In the genomic region with DNA sequence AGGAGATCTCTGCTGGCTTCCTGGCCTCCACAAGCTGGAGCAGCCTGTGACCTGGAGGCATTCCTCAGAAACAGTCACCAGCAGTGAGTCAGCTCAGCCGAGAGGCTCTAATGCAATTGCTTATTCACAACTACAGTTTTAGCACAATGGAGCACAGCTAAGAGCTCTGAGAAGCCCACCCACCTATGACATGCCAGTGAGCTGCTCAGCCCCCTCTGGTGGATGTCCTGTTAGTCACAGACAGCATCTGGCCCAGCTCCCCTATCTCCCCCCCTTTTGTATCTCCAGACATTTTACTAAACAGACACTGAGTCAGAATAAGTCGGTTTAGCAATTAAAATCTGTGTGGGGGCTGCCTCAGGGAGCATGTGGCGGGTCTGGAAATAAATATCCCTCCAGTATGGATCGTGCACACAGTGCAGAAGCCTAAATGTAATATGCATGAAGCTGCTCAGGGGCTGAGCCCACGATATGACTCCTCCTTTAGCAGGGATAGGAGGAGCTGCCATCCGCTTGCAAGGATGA, we compare ENCODE assay signal across 8 mouse cellular contexts.
DNase-seq lines count a peak whose midpoint lies in the region; ATAC-seq and TF ChIP-seq lines count a peak whose summit lies in the region.

No protein-coding gene starts in this region.

- 55% methylated on average over 6 of the region's 6 CpGs for WGBS in liver, postnatal 0 days (ENCODE audit: insufficient replicate concordance)
- WGBS in liver, embryonic 11.5 days = 47% methylated on average over 6 of the region's 6 CpGs
- WGBS in embryonic facial prominence, embryonic 12.5 days = 32% methylated on average over 6 of the region's 6 CpGs
- WGBS in intestine, embryonic 14.5 days = 22% methylated on average over 6 of the region's 6 CpGs

- no peaks in the 10 kb centered on the region for H3K36me3 ChIP-seq in liver, postnatal 0 days (replicated peaks; ENCODE audit: insufficient read depth, low read length)
- H3K36me3 ChIP-seq in liver, embryonic 11.5 days (ENCODE audit: control insufficient read depth, insufficient read depth, low read length) = no peaks in the 10 kb centered on the region
- no peaks in the 10 kb centered on the region for H3K36me3 ChIP-seq in embryonic facial prominence, embryonic 12.5 days
- no peaks in the 10 kb centered on the region for H3K36me3 ChIP-seq in intestine, embryonic 14.5 days (ENCODE audit: control insufficient read depth, insufficient read depth, low read length)

- no peak for ATAC-seq in liver, postnatal 0 days
- ATAC-seq in liver, embryonic 11.5 days (replicated peaks; ENCODE audit: low FRiP score) = no peak
- 0 out of 2 replicates have a peak, but pooled peaks have one; percentile 64 for ATAC-seq in embryonic facial prominence, embryonic 12.5 days (ENCODE audit: insufficient number of reproducible peaks, insufficient read depth, low FRiP score, low TSS enrichment)
- no peak for ATAC-seq in intestine, embryonic 14.5 days (replicated peaks; ENCODE audit: low FRiP score, low TSS enrichment, low read depth)

- no peaks in the 10 kb centered on the region for H3K4me1 ChIP-seq in liver, postnatal 0 days (ENCODE audit: insufficient read depth)
- no peaks in the 10 kb centered on the region; the same call in 1 of the 2 replicates for H3K4me1 ChIP-seq in liver, embryonic 11.5 days (replicated peaks; ENCODE audit: control insufficient read depth, insufficient read depth, low read length)
- peaks cover 14% of the 10 kb centered on the region; the same call in 1 of the 2 replicates for H3K4me1 ChIP-seq in embryonic facial prominence, embryonic 12.5 days
- H3K4me1 ChIP-seq in intestine, embryonic 14.5 days (replicated peaks; ENCODE audit: control insufficient read depth, insufficient read depth, low read length) = peaks cover 3% of the 10 kb centered on the region; the same call in 1 of the 2 replicates

- TF ChIP-seq CTCF in liver, postnatal 0 days (IDR thresholded peaks at IDR 0.05; ENCODE audit: low read depth) = 0 out of 2 replicates have a peak, but pooled peaks have one; percentile 2

- no peak overlapping the region for H3K4me2 ChIP-seq in liver, postnatal 0 days (ENCODE audit: low read depth, low read length)
- H3K4me2 ChIP-seq in liver, embryonic 11.5 days = no peak overlapping the region
- no peak overlapping the region for H3K4me2 ChIP-seq in embryonic facial prominence, embryonic 12.5 days (replicated peaks)
- peak overlapping the region; percentile 13; the same call in 1 of the 2 replicates for H3K4me2 ChIP-seq in intestine, embryonic 14.5 days (ENCODE audit: low read length)

- no peak for DNase-seq in liver, postnatal 0 days
- no peak for DNase-seq in liver, embryonic 11.5 days (ENCODE audit: low spot score)
- DNase-seq in intestine, embryonic 14.5 days (ENCODE audit: low spot score) = peak; percentile 62
- peak; percentile 61 for DNase-seq in mesoderm, embryonic 11.5 days (ENCODE audit: low read depth, low spot score)
- peak; percentile 97 for DNase-seq in telencephalon, adult 2 months (ENCODE audit: low read depth, low spot score)
- DNase-seq in natural killer cell, adult 2 months (ENCODE audit: low spot score in 2 of 2) = no peak
- no peak for DNase-seq in cerebellum, adult 9-10 months

- H3K27ac ChIP-seq in liver, postnatal 0 days (ENCODE audit: low read depth) = no peak overlapping the region
- no peak overlapping the region for H3K27ac ChIP-seq in liver, embryonic 11.5 days (ENCODE audit: low read depth, low read length)
- H3K27ac ChIP-seq in embryonic facial prominence, embryonic 12.5 days = 0 out of 2 replicates have a peak overlapping the region, but pooled peaks have one; percentile 20
- H3K27ac ChIP-seq in intestine, embryonic 14.5 days (ENCODE audit: low read depth) = no peak overlapping the region

- TF ChIP-seq EP300 in liver, postnatal 0 days (IDR thresholded peaks at IDR 0.05; ENCODE audit: low read depth) = no peak

- H3K9me3 ChIP-seq in liver, postnatal 0 days (ENCODE audit: low read length) = no peaks in the 10 kb centered on the region
- H3K9me3 ChIP-seq in liver, embryonic 11.5 days (ENCODE audit: control insufficient read depth, low read length) = no peaks in the 10 kb centered on the region
- no peaks in the 10 kb centered on the region for H3K9me3 ChIP-seq in embryonic facial prominence, embryonic 12.5 days
- H3K9me3 ChIP-seq in intestine, embryonic 14.5 days (ENCODE audit: control insufficient read depth, low read length) = no peaks in the 10 kb centered on the region

- no peak overlapping the region for H3K9ac ChIP-seq in liver, postnatal 0 days (replicated peaks)
- H3K9ac ChIP-seq in liver, embryonic 11.5 days (ENCODE audit: low read depth, low read length) = no peak overlapping the region
- H3K9ac ChIP-seq in embryonic facial prominence, embryonic 12.5 days = no peak overlapping the region
- H3K9ac ChIP-seq in intestine, embryonic 14.5 days (ENCODE audit: low read length) = no peak overlapping the region

- H3K4me3 ChIP-seq in liver, postnatal 0 days (ENCODE audit: low read depth, low read length) = no peak overlapping the region
- H3K4me3 ChIP-seq in liver, embryonic 11.5 days (ENCODE audit: low read depth, low read length) = no peak overlapping the region
- no peak overlapping the region for H3K4me3 ChIP-seq in embryonic facial prominence, embryonic 12.5 days
- no peak overlapping the region for H3K4me3 ChIP-seq in intestine, embryonic 14.5 days (ENCODE audit: low read depth, low read length)

- no peaks in the 10 kb centered on the region for H3K27me3 ChIP-seq in liver, postnatal 0 days (ENCODE audit: insufficient read depth, low read length)
- H3K27me3 ChIP-seq in liver, embryonic 11.5 days (replicated peaks; ENCODE audit: control insufficient read depth, insufficient read depth, low read length) = no peaks in the 10 kb centered on the region
- H3K27me3 ChIP-seq in embryonic facial prominence, embryonic 12.5 days = no peaks in the 10 kb centered on the region
- H3K27me3 ChIP-seq in intestine, embryonic 14.5 days (replicated peaks; ENCODE audit: control insufficient read depth, insufficient read depth, low read length) = no peaks in the 10 kb centered on the region

Comparison
In these comparisons a context has a peak if more than half of its experiments do, and no peak if none do; other contexts are left out.
1. DNase-seq: peak in intestine, embryonic 14.5 days (single experiment), mesoderm, embryonic 11.5 days (single experiment) and telencephalon, adult 2 months (single experiment); none in liver, postnatal 0 days (single experiment), liver, embryonic 11.5 days (single experiment), natural killer cell, adult 2 months (0 of 2) and cerebellum, adult 9-10 months (single experiment).